Mouse (Mus musculus): ENCODE measurements around the gene Med27.

DNA sequence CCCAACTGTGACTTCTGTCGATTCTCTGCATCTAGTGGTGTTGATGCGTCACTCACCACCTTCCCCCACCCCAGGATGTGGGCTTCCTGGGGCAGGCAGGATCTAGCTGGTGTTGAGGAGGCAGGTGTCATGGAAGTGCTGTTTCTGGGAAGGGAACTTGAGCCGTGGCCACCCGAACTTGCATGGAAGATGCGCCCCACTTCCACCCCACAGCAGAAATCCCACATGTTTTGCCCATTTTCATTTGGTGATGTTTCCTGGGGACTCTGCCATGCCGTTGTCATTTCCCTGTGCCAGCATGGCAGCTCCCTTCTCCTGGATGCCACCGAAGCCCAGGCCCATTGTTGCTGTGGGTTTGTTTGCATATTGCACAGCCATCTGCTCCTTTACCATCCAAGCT is 42.3 kb downstream of the Med27 start:
- TF ChIP-seq POLR2A (IDR thresholded peaks at IDR 0.05; ENCODE audit: low read depth, low read length) (no peak), CTCF (IDR thresholded peaks at IDR 0.05; ENCODE audit: borderline replicate concordance, insufficient read depth, low read length) (no peak)

All from embryonic fibroblast, embryonic 13.5 days (primary cell).